Mouse (Mus musculus): ENCODE results near the gene Optc.
A peak's percentile ranks its signal among the peaks of the same experiment; 100 is the strongest.

The Optc gene

DNA sequence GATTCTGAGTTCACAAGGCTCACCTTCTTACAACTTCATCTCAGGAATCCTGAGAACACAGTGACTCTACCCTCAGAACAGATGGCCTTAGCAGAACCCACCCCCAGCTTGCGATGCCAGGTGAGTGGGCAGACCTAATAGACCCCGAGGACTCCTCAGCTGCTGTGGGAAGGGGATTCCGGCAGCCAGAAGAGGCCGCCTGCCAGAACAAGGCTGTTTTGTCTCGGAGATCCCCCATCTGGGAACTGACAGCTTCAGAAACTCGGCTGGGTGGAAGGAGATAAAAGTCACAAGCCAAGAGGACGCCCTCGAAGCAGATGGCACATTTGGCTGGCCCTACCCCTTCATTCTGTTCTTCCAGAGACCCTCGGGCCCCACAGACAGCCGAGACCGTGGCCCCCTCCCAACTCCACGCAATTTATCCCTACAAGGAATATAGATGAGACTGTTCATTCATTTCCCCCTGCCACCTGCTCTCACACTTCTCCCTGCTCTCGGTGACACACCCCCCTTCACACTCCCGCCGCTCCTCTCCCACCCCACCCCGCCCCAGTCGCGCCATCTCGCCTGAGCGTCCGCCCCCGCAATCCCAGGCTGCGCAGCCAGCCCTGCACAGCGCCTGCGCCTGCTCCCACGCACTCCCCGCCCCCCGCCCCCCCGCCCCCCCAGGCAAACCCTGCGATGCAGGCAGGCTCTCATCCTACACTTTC is at the start of gene Optc:
Gene Optc (minus strand): TSS at position 51 of the 710 bp plus-strand sequence.
- peak; percentile 27 for DNase-seq

- no peak for DNase-seq
These were observed 46.2 kb upstream of the Optc start for GRCm38 (mm10) chr1:133954009-133954408.

DNA sequence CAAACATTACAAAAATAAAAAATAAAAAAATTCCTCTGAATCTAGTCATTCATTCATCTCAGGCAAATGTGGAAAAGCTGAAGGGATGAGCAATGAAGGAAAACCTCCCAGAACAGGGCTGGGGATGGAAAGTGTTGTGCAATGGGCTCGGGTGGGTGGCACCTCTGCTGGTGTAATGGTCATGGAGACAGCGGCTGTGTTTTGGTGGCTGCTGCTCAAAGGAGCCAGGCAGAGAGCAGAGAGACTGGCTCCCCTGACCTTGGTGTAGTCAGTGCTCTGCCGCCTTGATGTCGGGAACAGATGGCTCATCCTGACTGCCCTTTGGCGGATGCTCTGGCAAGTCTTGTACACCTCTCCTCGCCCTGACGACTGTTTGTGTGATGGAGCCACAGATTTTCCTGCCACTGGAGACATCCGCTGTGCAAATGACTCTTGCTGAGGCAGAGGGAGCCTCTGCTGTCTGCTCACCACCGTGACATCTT is 45.5 kb upstream of the Optc start:
- DNase-seq: peak; percentile 34

- no peak for DNase-seq
These were observed 43.8 kb upstream of the Optc start for GRCm38 (mm10) chr1:133951598-133951997.

DNA sequence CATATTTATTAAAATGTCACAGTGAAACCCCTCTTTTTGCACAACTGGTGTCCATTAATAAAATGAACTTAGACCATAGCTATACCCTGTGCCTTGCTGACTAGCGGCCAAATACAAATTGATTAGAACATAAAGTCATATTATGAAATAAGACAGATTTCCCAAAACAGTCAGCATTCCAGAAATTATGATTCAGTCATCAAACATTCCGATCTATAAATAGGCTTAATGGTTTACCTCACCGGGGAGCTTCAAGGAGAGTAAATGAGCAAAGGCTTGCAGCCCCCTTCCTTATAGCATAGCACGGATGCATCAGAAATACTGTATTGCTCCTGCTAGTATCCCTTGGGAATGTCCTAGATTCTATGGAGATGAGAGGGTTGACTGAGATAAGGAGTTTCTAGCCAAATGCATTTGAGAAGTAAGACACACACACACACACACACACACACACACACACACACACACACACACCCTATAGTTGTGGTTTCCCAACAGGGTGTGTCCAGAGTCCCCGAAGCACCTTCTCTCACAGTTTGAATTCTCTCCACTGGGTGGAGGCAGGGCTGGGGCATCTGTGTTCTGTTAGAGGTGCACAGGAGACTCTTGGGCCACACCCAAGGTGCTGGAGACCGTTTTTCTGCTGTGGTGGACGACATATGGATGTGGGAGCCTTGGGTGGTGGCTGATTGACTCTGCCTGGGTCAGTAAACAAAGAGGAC is 42.4 kb upstream of the Optc start:
- no peak for DNase-seq

GRCm38 (mm10) chr1:133945106-133945505 is 37.3 kb upstream of the Optc start:
- DNase-seq: no peak

DNA sequence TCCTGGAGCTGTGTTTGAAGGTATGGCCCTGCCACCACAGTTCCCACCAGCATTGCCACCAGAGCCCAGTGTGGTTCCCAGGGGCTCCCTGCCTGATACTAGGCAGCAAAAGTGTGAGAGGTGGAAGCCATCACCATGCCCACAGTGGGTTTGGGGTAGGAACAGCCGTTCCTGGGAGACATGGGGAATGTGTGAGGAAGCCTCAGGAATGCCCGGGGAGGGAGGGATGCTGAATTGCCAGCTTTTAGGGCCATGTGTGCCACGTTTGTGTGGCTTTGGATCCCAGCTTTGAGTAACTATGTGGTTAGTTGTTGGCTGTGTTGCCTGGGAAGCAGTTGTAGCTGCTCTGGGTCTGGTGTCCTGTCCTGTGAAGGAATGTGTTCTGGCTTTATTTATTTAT is 34.1 kb upstream of the Optc start:
- no peak for DNase-seq

- DNase-seq: no peak
These were observed 33.5 kb upstream of the Optc start for GRCm38 (mm10) chr1:133941158-133941860.

- DNase-seq: no peak
These were observed 32.8 kb upstream of the Optc start for GRCm38 (mm10) chr1:133940481-133941092.

DNA sequence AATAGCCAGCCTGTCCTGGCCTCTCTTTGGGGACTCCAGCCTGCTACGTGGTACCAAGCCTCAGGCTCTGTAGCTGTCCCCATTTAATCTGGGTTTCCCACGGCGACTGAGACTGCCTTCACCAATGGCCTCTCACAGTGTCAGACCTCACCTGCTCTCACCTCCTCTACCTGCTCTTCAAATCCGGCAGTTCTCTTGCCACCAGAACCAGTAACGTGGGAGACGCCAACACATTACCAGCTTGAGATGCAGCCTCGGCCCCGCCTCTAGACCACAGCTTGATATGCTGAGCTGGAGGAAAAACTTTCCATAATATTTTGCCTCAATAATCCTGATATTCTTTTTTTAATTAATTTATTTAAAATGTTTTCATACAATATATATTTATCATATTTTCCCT is 31.9 kb upstream of the Optc start:
- DNase-seq: no peak

DNA sequence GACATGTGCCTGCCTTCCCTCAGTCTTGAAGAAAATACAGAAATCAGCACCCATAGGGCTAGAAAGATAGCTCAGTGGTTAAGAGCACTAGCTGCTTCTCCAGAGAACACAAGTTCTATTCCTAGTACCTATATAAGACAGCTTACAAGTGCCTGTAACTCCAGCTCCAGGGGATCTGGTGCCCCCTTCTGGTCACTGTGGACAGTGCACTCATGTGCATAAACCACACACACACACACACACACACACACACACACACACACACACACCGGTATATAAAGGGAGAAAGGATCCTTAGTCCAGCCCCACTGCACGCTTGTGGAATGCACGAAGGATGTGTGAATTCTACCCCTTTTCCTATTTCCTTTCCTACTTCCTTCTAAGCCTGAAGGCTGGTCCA is 28.4 kb upstream of the Optc start:
- no peak for DNase-seq

- peak; percentile 32 for DNase-seq
These were observed 26.7 kb upstream of the Optc start for GRCm38 (mm10) chr1:133934354-133934963.

- no peak for DNase-seq
These were observed 25.7 kb upstream of the Optc start for GRCm38 (mm10) chr1:133933301-133934195.

GRCm38 (mm10) chr1:133929980-133930379 is 22.2 kb upstream of the Optc start:
- no peak for DNase-seq

DNA sequence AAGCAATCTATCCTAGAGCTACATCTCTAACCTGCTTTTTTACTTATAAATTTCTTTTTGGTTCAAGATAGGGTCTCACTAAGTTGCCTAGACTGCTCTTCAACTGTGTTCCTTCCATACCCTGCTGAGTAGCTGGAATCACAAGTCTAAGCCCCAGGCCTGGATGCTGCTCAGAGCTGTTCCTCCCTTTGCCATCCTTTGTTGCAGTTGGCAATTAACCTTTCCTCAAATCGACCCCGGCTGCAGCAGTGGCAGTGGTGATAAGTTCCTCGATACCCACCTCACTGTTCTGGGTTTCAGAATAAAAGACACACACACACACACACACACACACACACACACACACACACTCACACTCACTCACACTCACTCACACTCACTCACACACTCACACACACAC is 17.4 kb upstream of the Optc start:
- DNase-seq: no peak

DNA sequence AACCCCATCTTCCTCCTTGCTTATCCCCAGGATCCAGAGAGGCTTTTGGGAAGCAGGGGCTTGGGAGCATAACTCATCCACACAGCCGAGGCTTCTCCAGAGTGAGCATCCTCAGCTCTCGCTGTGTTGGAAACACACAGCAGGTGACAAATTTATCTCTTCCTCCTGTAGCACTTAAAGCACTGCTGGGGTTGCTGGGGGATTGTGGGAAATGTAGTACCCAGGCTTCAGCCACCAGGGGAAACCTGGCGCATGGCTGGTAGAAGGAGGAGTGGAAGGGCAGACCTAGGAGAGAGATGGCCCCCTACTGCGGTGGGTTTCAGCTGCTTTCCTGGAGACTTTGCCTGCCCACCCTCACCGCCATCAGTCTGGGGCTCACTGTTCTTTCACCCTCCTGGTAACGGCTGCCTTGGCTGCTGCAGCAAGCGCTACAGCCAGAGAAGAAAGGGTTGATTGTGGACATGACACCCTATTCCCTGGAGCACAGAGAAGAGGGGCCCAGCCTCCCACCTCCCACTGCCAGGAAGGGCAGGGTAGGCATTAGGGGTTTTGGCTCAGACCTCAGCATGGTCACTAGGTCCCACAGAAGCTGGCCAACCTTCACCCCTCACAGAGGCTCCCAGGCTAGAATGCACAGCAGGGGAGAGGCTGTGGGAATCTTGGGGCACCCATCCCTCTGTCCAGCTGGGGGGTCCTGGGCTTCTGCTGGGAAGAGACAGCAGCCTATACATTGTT is 16.5 kb upstream of the Optc start:
- no peak for DNase-seq

DNA sequence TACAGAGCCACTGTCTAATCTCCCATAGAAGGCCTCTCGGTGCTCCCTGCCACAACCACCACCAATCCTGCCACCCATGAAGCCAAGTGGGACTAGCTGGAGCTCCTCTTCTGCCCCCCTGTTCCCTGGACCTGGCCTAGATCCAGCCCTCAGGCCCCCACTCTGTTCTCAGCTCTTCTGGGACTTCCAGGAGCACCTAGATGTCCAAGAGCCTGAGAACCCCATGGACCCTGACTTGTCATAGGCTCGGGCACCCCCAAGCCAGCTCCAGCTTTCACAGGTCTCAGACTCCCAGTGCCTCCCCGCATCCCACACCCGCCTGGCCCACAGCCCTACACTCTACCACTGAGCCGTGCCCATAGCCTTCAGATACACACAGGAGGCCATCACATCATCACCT is 15.3 kb upstream of the Optc start:
- DNase-seq: no peak

GRCm38 (mm10) chr1:133921304-133921751 is 13.5 kb upstream of the Optc start, which contains the start of gene Prelp:
TSS of gene Prelp (minus strand) at chr1:133921414.
- peak; percentile 69 for DNase-seq

- no peak for DNase-seq
These were observed 13.1 kb upstream of the Optc start for GRCm38 (mm10) chr1:133920876-133921275.

DNA sequence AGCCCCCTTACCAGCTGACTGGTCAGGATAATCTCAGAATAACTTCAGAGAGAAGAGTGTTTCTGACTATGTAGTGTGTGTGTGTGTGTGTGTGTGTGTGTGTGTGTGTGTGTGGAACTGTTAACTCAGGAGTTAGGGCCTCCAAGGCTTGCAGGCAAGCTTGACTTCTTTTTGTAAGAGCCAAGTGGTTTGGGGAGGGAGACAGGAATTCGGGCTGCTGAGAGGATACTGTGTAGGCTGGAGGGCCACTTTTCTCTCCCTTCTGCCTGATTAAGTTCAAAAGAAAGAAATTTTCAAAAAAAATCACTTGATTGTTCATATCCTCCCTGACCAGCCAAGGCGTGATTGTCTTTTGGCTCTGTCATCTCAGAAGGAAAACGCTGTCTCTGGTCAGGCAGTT is 12.6 kb upstream of the Optc start:
- DNase-seq: no peak

GRCm38 (mm10) chr1:133918088-133918470 is 10.3 kb upstream of the Optc start:
- DNase-seq: peak; percentile 28
